Mouse (Mus musculus) stomach, embryonic 15.5 days (tissue): ENCODE measurements around the gene Rnf208. TPM values are rescaled to one million over a fixed set of nuclear protein-coding genes. Genes with fewer than 3 reads are reported as not detected.

Source experiments
- ATAC-seq: fragments of 200-750 bp; cut with Nextera tagmentation; 2 replicates; pipeline ENCODE4 v1.8.0; 2017; ENCODE audit warnings: low read depth, moderate number of reproducible peaks, moderate TSS enrichment; ENCODE audit not compliant: insufficient read depth, low FRiP score
- H3K27ac ChIP-seq: fragments of 300-500 bp; sonication (generic); 2 replicates; pipeline ENCODE4 v1.5.1; 2015; ENCODE audit warnings: mild to moderate bottlenecking, inconsistent platforms
- H3K27me3 ChIP-seq: fragments of 300-500 bp; sonication (generic); replicated peaks from 2 replicates; pipeline ENCODE4 v1.6.1; 2015; ENCODE audit warnings: inconsistent platforms
- H3K36me3 ChIP-seq: fragments of 300-500 bp; sonication (generic); 2 replicates; pipeline ENCODE4 v1.6.1; 2015; ENCODE audit warnings: inconsistent platforms
- H3K4me1 ChIP-seq: fragments of 300-500 bp; sonication (generic); 2 replicates; pipeline ENCODE4 v1.6.1; 2015; ENCODE audit warnings: inconsistent platforms
- H3K4me2 ChIP-seq: fragments of 300-500 bp; sonication (generic); 2 replicates; pipeline ENCODE4 v1.6.1; 2015; ENCODE audit warnings: mild to moderate bottlenecking, inconsistent platforms
- H3K4me3 ChIP-seq: fragments of 300-500 bp; sonication (generic); replicated peaks from 2 replicates; pipeline ENCODE4 v1.5.1; 2015; ENCODE audit warnings: inconsistent platforms
- H3K9ac ChIP-seq: fragments of 300-500 bp; sonication (generic); 2 replicates; pipeline ENCODE4 v1.6.1; 2015; ENCODE audit warnings: inconsistent platforms
- H3K9me3 ChIP-seq: fragments of 300-500 bp; sonication (generic); 2 replicates; pipeline ENCODE4 v1.6.1; 2016; ENCODE audit warnings: inconsistent platforms
- WGBS: fragments of 180-500 bp; shearing (Covaris S2); methylation state at CpG from one replicate; pipeline ENCODE4 v1.1.7; 2015; 5-methylcytosine and 5-hydroxymethylcytosine counted together
- polyA plus RNA-seq: library from polyadenylated mRNA; unstranded; fragments of >200 nt; fragmentation: Nextera tagmentation; extraction: Ambion mirVana; gene quantifications from 2 replicates; pipeline ENCODE4 v1.2.1, GENCODE M21; 2015

Rnf208 gene
- polyA plus RNA-seq, 1 experiment from 2014 or later, result 13.7 TPM

GRCm38 (mm10) chr2:25237522-25237921, 4.5 kb upstream of the Rnf208 start:
- Histone ChIP-seq H3K9me3 (no peaks in the 10 kb centered on the region), H3K9ac (no peak overlapping the region), H3K27ac (peak overlapping the region; percentile 51), H3K36me3 (no peaks in the 10 kb centered on the region), H3K4me3 (no peak overlapping the region), H3K4me2 (no peak overlapping the region), H3K4me1 (peaks cover 21% of the 10 kb centered on the region), H3K27me3 (0 out of 2 replicates have a peak, but pooled peaks cover 11% of the 10 kb centered on the region)
- 56% methylated on average over 4 of the region's 4 CpGs for WGBS
- no peak for ATAC-seq

GRCm38 (mm10) chr2:25238106-25238505, 3.9 kb upstream of the Rnf208 start:
- H3K4me3 ChIP-seq, result no peak overlapping the region
- H3K9me3 ChIP-seq, result no peaks in the 10 kb centered on the region
- H3K36me3 ChIP-seq, result no peaks in the 10 kb centered on the region
- 0 out of 2 replicates have a peak, but pooled peaks cover 17% of the 10 kb centered on the region for H3K27me3 ChIP-seq
- no peak overlapping the region for H3K9ac ChIP-seq
- peak overlapping the region; percentile 51 for H3K27ac ChIP-seq
- H3K4me1 ChIP-seq, result peaks cover 25% of the 10 kb centered on the region
- no peak overlapping the region for H3K4me2 ChIP-seq
- no peak for ATAC-seq

GRCm38 (mm10) chr2:25239766-25240165, 2.3 kb upstream of the Rnf208 start:
- WGBS, result 82% methylated on average over 3 of the region's 3 CpGs

GRCm38 (mm10) chr2:25240310-25240709, 1.7 kb upstream of the Rnf208 start:
- Histone ChIP-seq H3K4me3 (peak overlapping the region; percentile 52), H3K27me3 (0 out of 2 replicates have a peak, but pooled peaks cover 20% of the 10 kb centered on the region), H3K36me3 (no peaks in the 10 kb centered on the region), H3K4me1 (peaks cover 25% of the 10 kb centered on the region), H3K9ac (no peak overlapping the region), H3K9me3 (no peaks in the 10 kb centered on the region), H3K27ac (peak overlapping the region; percentile 60; the same call in 1 of the 2 replicates), H3K4me2 (peak overlapping the region; percentile 97)
- no peak for ATAC-seq
- 47% methylated on average over 8 of the region's 8 CpGs for WGBS

More at GRCm38 (mm10) chr2:25239766-25240165, 2.3 kb upstream of the Rnf208 start:
- H3K36me3 ChIP-seq, result no peaks in the 10 kb centered on the region
- H3K9ac ChIP-seq, result no peak overlapping the region
- H3K4me2 ChIP-seq, result no peak overlapping the region
- ATAC-seq, result no peak
- peaks cover 25% of the 10 kb centered on the region for H3K4me1 ChIP-seq
- H3K27ac ChIP-seq, result no peak overlapping the region
- H3K9me3 ChIP-seq, result no peaks in the 10 kb centered on the region
- no peak overlapping the region for H3K4me3 ChIP-seq
- H3K27me3 ChIP-seq, result 0 out of 2 replicates have a peak, but pooled peaks cover 20% of the 10 kb centered on the region

- Histone ChIP-seq H3K9me3 (no peaks in the 10 kb centered on the region), H3K4me2 (peak overlapping the region; percentile 97), H3K27ac (peak overlapping the region; percentile 60), H3K4me3 (peak overlapping the region; percentile 52), H3K27me3 (0 out of 2 replicates have a peak, but pooled peaks cover 20% of the 10 kb centered on the region), H3K36me3 (no peaks in the 10 kb centered on the region), H3K9ac (no peak overlapping the region), H3K4me1 (peaks cover 25% of the 10 kb centered on the region)
- 2% methylated on average over 29 of the region's 29 CpGs for WGBS
- ATAC-seq, result peak; percentile 67
Measured at GRCm38 (mm10) chr2:25240723-25241437, 1.2 kb upstream of the Rnf208 start.

GRCm38 (mm10) chr2:25241438-25241775, 648 bp upstream of the Rnf208 start:
- Histone ChIP-seq H3K27me3 (0 out of 2 replicates have a peak, but pooled peaks cover 20% of the 10 kb centered on the region), H3K36me3 (no peaks in the 10 kb centered on the region), H3K4me2 (peak overlapping the region; percentile 97), H3K9me3 (no peaks in the 10 kb centered on the region), H3K9ac (no peak overlapping the region), H3K27ac (peak overlapping the region; percentile 60), H3K4me1 (peaks cover 25% of the 10 kb centered on the region), H3K4me3 (peak overlapping the region; percentile 52)
- 13% methylated on average over 6 of the region's 6 CpGs for WGBS
- ATAC-seq, result no peak

- 71% methylated on average over 8 of the region's 8 CpGs for WGBS
- Histone ChIP-seq H3K4me2 (no peak overlapping the region), H3K27me3 (0 out of 2 replicates have a peak, but pooled peaks cover 20% of the 10 kb centered on the region), H3K4me1 (peaks cover 25% of the 10 kb centered on the region), H3K9ac (no peak overlapping the region), H3K4me3 (no peak overlapping the region), H3K9me3 (no peaks in the 10 kb centered on the region), H3K27ac (no peak overlapping the region), H3K36me3 (0 out of 2 replicates have a peak, but pooled peaks cover 5% of the 10 kb centered on the region)
- no peak for ATAC-seq
Measured at GRCm38 (mm10) chr2:25243342-25243741, 1.3 kb downstream of the Rnf208 start.

- H3K27me3 ChIP-seq, result 0 out of 2 replicates have a peak, but pooled peaks cover 20% of the 10 kb centered on the region
- H3K27ac ChIP-seq, result no peak overlapping the region
- no peak for ATAC-seq
- 0 out of 2 replicates have a peak, but pooled peaks cover 12% of the 10 kb centered on the region for H3K36me3 ChIP-seq
- no peak overlapping the region for H3K4me3 ChIP-seq
- no peak overlapping the region for H3K9ac ChIP-seq
- H3K4me2 ChIP-seq, result no peak overlapping the region
- peaks cover 25% of the 10 kb centered on the region for H3K4me1 ChIP-seq
- H3K9me3 ChIP-seq, result no peaks in the 10 kb centered on the region
- WGBS, result 88% methylated on average over 4 of the region's 4 CpGs
Measured at GRCm38 (mm10) chr2:25244144-25244543, 2.1 kb downstream of the Rnf208 start.

- Histone ChIP-seq H3K27me3 (0 out of 2 replicates have a peak, but pooled peaks cover 19% of the 10 kb centered on the region), H3K4me1 (peaks cover 13% of the 10 kb centered on the region; the same call in 1 of the 2 replicates), H3K9me3 (no peaks in the 10 kb centered on the region), H3K4me2 (no peak within 1 kb of the TSS), H3K36me3 (peaks cover 31% of the 10 kb centered on the region; the same call in 1 of the 2 replicates), H3K27ac (no peak within 1 kb of the TSS; the same call in 1 of the 2 replicates), H3K4me3 (no peak within 1 kb of the TSS), H3K9ac (no peak within 1 kb of the TSS)
- peak; percentile 63 for ATAC-seq
- WGBS, result 79% methylated on average over 10 of the region's 10 CpGs
Measured at GRCm38 (mm10) chr2:25246183-25247072, 4.4 kb downstream of the Rnf208 start, which contains the start of gene AL732309.1. Gene AL732309.1 (minus strand): TSS chr2:25246863.

- Histone ChIP-seq H3K27me3 (no peaks in the 10 kb centered on the region), H3K4me2 (no peak overlapping the region), H3K9ac (no peak overlapping the region), H3K4me3 (no peak overlapping the region), H3K9me3 (no peaks in the 10 kb centered on the region), H3K4me1 (peaks cover 14% of the 10 kb centered on the region), H3K27ac (no peak overlapping the region), H3K36me3 (peaks cover 38% of the 10 kb centered on the region; the same call in 1 of the 2 replicates)
- 66% methylated on average over 1 of the region's 1 CpGs for WGBS
- no peak for ATAC-seq
Measured at GRCm38 (mm10) chr2:25252331-25252730, 10.3 kb downstream of the Rnf208 start.

GRCm38 (mm10) chr2:25255284-25255779, 13.3 kb downstream of the Rnf208 start, which contains the start of gene Tmem203:
Gene Tmem203 (plus strand): TSS chr2:25255439.
- H3K9me3 ChIP-seq, result no peaks in the 10 kb centered on the region
- H3K4me3 ChIP-seq, result peak within 1 kb of the TSS; percentile 92
- 0% methylated on average over 39 of the region's 39 CpGs for WGBS
- H3K9ac ChIP-seq, result peak within 1 kb of the TSS; percentile 86
- peaks cover 14% of the 10 kb centered on the region for H3K4me1 ChIP-seq
- H3K4me2 ChIP-seq, result peak within 1 kb of the TSS; percentile 96
- peak within 1 kb of the TSS; percentile 75 for H3K27ac ChIP-seq
- H3K27me3 ChIP-seq, result no peaks in the 10 kb centered on the region
- ATAC-seq, result peak; percentile 86
- peaks cover 15% of the 10 kb centered on the region; the same call in 1 of the 2 replicates for H3K36me3 ChIP-seq
